ENCODE assay signal across 26 mouse cellular contexts in the genomic region with DNA sequence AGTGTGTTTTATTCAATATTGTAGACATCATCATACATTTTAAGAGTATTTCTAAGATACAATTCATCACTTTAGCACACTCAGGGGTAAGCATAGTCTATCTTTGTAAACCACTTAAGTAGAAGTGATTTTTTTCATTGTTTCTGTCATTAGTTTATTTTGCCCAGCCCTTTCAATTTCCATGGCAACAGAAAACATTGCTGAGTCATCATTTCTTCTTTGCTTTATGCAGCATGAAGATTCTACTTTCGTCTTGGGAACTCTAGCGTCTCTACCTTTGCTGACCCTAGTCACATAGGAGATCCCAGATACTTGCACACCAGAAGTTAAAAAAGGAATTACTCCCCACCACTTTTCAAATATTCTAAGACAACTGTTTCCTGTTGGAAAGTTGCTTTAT.
"Had no signal": no experiment of that assay in that cellular context is flagged by ENCODE, and none has a peak within 500 bp of the region (broad histone marks: within the 10 kb centered on the region; RNA-seq: fewer than 3 reads in every experiment).

No protein-coding gene starts in this region.

- H3K36me3 ChIP-seq: embryonic facial prominence, embryonic 10.5 days; embryonic facial prominence, embryonic 12.5 days; embryonic facial prominence, embryonic 13.5 days; embryonic facial prominence, embryonic 15.5 days; forebrain, embryonic 10.5 days; forebrain, embryonic 12.5 days; forebrain, embryonic 15.5 days had no signal

- H3K27me3 ChIP-seq: embryonic facial prominence, embryonic 12.5 days; embryonic facial prominence, embryonic 13.5 days; embryonic facial prominence, embryonic 15.5 days; forebrain, embryonic 12.5 days; forebrain, embryonic 13.5 days; forebrain, embryonic 15.5 days had no signal

- H3K9ac ChIP-seq: embryonic facial prominence, embryonic 12.5 days; embryonic facial prominence, embryonic 13.5 days; embryonic facial prominence, embryonic 15.5 days; forebrain, embryonic 12.5 days; forebrain, embryonic 13.5 days; forebrain, embryonic 15.5 days; forebrain, postnatal 0 days had no signal

- H3K27ac ChIP-seq: embryonic facial prominence, embryonic 10.5 days; embryonic facial prominence, embryonic 12.5 days; embryonic facial prominence, embryonic 13.5 days; embryonic facial prominence, embryonic 15.5 days; forebrain, embryonic 10.5 days; forebrain, embryonic 12.5 days; forebrain, embryonic 13.5 days; forebrain, embryonic 15.5 days; gastrocnemius, adult 2 months; heart, adult 2 months had no signal

- H3K4me3 ChIP-seq: embryonic facial prominence, embryonic 10.5 days; embryonic facial prominence, embryonic 12.5 days; embryonic facial prominence, embryonic 13.5 days; embryonic facial prominence, embryonic 15.5 days; erythroblast, embryonic 14.5 days; forebrain, embryonic 10.5 days; forebrain, embryonic 12.5 days; forebrain, embryonic 13.5 days; forebrain, embryonic 15.5 days; gastrocnemius, adult 2 months; heart, adult 2 months had no signal

- DNase-seq: cerebellum, adult 9-11 months; cerebellum, postnatal 10 days; cerebellum, postnatal 14 days; cerebellum, postnatal 25 days; cerebellum, postnatal 36 days; embryo, embryonic 11 days; forebrain, postnatal 0 days; gastrocnemius, adult 2 months; gastrocnemius, postnatal 10 days; gastrocnemius, postnatal 14 days; gastrocnemius, postnatal 25 days; gastrocnemius, postnatal 36 days; heart, adult 11 months; heart, adult 18-20 months; heart, adult 2 months had no signal

- H3K9me3 ChIP-seq: embryonic facial prominence, embryonic 10.5 days; embryonic facial prominence, embryonic 12.5 days; embryonic facial prominence, embryonic 13.5 days; embryonic facial prominence, embryonic 15.5 days; forebrain, embryonic 10.5 days; forebrain, embryonic 12.5 days; forebrain, embryonic 13.5 days; forebrain, embryonic 15.5 days had no signal

- ATAC-seq: forebrain, embryonic 13.5 days; forebrain, embryonic 14.5 days; forebrain, embryonic 15.5 days; forebrain, embryonic 16.5 days; forebrain, postnatal 0 days had no signal

- H3K4me2 ChIP-seq: embryonic facial prominence, embryonic 12.5 days; embryonic facial prominence, embryonic 13.5 days; embryonic facial prominence, embryonic 15.5 days; forebrain, embryonic 12.5 days; forebrain, embryonic 13.5 days; forebrain, embryonic 15.5 days had no signal

- H3K4me1 ChIP-seq: embryonic facial prominence, embryonic 10.5 days; embryonic facial prominence, embryonic 12.5 days; embryonic facial prominence, embryonic 13.5 days; embryonic facial prominence, embryonic 15.5 days; forebrain, embryonic 10.5 days; forebrain, embryonic 12.5 days; forebrain, embryonic 13.5 days; forebrain, embryonic 15.5 days had no signal
